Mouse (Mus musculus): ENCODE data around the gene Ncan.
"Not testable (repeated sequence)": the region's sequence is repeated elsewhere in the genome, so short reads cannot be mapped to it uniquely, and the experiment has no call there.

Ncan gene

GRCm38 (mm10) chr8:70084191-70085065 lies 36.2 kb downstream of the Ncan start:
- DNase-seq (ENCODE audit: low spot score) = no peak

- no peak for DNase-seq (ENCODE audit: low spot score)
These were observed 37.4 kb downstream of the Ncan start, which contains the start of gene Hapln4 for GRCm38 (mm10) chr8:70083285-70083684. Gene Hapln4 (plus strand): TSS chr8:70083457.

- DNase-seq (ENCODE audit: low spot score) = no peak
These were observed 38.7 kb downstream of the Ncan start for GRCm38 (mm10) chr8:70081976-70082375.

GRCm38 (mm10) chr8:70073682-70074081 lies 47.0 kb downstream of the Ncan start:
- no peak for DNase-seq (ENCODE audit: low spot score)

GRCm38 (mm10) chr8:70073120-70073519 lies 47.6 kb downstream of the Ncan start:
- no peak for DNase-seq (ENCODE audit: low spot score)

- DNase-seq (ENCODE audit: low spot score) = no peak
These were observed 48.1 kb downstream of the Ncan start, which contains the start of gene Tm6sf2 for GRCm38 (mm10) chr8:70072441-70073069. Gene Tm6sf2 (plus strand): TSS chr8:70072924.

- DNase-seq (ENCODE audit: low spot score) = no peak
These were observed 48.7 kb downstream of the Ncan start for GRCm38 (mm10) chr8:70071836-70072440.

GRCm38 (mm10) chr8:70057721-70058120 lies 63.0 kb downstream of the Ncan start:
- DNase-seq (ENCODE audit: low spot score) = no peak

GRCm38 (mm10) chr8:70050434-70050833 lies 70.2 kb downstream of the Ncan start:
- not testable (repeated sequence) for DNase-seq (ENCODE audit: low spot score)

- DNase-seq (ENCODE audit: low spot score) = no peak
These were observed 71.0 kb downstream of the Ncan start for GRCm38 (mm10) chr8:70049662-70050061.

- DNase-seq (ENCODE audit: low spot score) = no peak
These were observed 76.7 kb downstream of the Ncan start for GRCm38 (mm10) chr8:70043996-70044395.

All from urinary bladder, postnatal 10 days (tissue).